Mouse (Mus musculus) embryonic stem cell, embryonic (primary cell): ENCODE data around the gene Pdhx.

ENCODE experiments used
- CTCF ChIA-PET, 4 experiments: fragments of 300-600 bp in 2 of 4; fragments of 350-600 bp in 2 of 4; sonication (Branson Sonifier 250); formaldehyde crosslinking; loops; one replicate each; lab custom pipeline; 2022; ENCODE audit warnings: inconsistent platforms in 2 of 4; lab: Charles Lee
- POLR2A ChIA-PET, 4 experiments: fragments of 300-600 bp in 2 of 4; fragments of 350-600 bp in 2 of 4; sonication (Branson Sonifier 250); formaldehyde crosslinking; loops; one replicate each; lab custom pipeline; 2022; ENCODE audit warnings: antibody characterized with exemption in 4 of 4, inconsistent platforms in 1 of 4; lab: Charles Lee

The Pdhx gene

DNA sequence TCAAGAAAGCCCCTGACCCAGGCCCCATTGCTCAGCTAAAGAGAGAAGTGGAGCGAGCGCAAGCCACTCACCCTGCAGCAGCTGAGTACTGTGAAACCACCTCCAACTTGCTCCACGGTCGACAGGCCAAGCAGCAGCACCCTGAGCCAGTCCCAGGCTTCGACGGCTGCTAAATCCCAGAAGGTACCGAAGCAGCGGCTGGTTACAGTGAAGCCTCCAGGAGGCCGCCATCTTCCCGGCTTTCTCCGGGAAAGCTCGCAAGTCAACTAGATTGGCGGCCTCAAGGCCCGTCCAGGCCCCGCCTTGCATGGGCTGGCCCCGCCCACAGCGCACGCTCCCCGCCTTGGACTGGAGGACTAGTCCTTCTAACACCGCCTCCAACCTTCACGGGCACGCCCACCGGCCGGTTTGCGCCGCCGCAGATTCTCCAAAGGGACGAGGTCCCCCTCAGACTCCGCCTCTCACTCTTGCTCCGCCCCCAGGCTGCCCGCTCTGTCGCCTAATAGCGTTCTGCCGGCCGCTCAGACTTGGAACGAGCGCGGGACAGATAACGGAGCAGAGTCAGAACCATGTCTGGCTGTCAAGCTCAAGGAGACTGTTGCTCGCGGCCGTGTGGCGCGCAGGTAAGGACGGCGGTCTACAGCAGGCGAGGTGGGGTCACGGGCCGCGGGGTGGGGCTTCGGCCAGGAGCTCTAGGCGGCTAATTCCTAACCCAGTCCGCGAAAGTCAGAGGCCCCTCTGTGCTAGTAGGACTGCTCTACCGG is at the start of gene Pdhx, which contains the start of gene Apip:
Pdhx (minus strand) TSS at position 295 of the 764 bp plus-strand sequence.
Apip (plus strand) TSS at position 457 of the 764 bp plus-strand sequence.
- ChIA-PET POLR2A (interaction anchor here (0.6 to 4.0 kb wide), 46 partner anchors 8 to 1517 kb away, joined by 3 to 27 read pairs (median 4); partner anchors contain the start of genes Abtb2 (in 1 of the 4), Cat (in 1 of the 4) and Cstf3 (in 1 of the 4)), CTCF (interaction anchor here in 3 of 4 experiments (0.5 to 2.5 kb wide), 7 partner anchors 11 to 792 kb away, joined by 3 to 19 read pairs (median 4); no protein-coding TSS in a partner anchor)

- ChIA-PET CTCF (interaction anchor here in 1 of 4 experiments (0.6 kb wide), 1 partner anchor 34 kb away, joined by 4 read pairs; no protein-coding TSS in a partner anchor), POLR2A (no interaction called here)
These were observed 46.0 kb upstream of the Pdhx start for GRCm38 (mm10) chr2:103119197-103119854.

DNA sequence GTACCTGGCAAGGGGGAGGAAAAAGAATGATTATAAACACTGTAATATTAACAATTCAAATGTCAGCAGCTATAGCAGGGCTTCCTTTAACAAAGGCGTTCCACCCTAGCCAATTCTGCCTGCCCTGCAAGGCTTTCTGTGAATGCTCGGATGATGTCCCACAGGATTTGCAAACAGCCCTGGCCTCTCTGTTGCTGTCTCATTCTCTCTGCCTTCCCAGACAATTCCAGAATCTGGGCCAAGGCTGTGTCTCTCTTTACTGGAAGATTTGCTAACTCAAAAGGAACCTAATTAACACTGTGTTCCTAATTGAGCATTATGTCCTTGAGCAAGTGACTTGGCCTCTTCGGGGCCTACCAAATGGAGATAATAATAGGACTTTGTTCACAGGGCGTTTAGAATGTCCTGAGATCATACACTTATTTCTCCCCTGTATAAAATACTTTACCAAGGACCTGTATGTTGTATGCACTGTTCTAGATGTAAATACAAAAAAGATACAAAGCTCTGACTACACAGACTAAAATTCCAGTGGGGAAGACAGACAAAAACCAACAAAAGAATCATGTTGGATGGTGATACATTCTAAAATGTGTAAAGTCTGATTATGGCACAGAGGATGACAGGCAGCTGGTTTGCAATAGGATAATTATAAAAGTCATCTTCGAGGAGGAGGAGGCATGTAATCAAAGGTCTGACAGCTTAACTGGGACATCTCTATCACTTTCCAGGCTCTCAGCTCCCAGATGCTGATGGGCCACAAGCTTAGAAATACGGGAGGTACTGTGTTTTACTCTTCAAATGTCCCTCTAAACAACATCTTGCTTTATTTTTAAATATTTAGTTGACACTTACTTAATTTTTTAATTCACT is 45.2 kb upstream of the Pdhx start:
- POLR2A ChIA-PET: no interaction called here

DNA sequence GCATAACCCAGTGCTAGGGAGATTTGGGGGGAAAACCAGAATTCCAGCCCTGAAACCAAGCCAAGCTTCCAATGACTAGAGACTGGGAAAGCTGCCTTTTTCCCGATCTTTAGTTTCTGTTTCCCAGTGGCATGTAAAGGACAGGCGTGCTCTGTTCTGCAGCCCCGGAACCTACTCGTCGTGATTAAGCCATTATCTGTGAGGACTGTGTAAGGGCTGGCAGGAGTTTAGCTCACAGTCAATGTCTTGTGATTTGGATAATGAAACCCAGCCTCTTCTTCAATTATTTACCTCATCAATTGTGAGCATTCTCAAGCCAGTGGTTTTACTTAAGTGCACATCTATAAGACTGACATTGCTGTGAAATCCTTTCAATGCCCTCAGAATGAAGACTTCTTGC is 43.9 kb upstream of the Pdhx start:
- ChIA-PET CTCF (interaction anchor here in 1 of 4 experiments (0.7 kb wide), 1 partner anchor 340 kb away, joined by 4 read pairs; no protein-coding TSS in a partner anchor), POLR2A (no interaction called here)

More for the DNA sequence above, 45.2 kb upstream of the Pdhx start:
- CTCF ChIA-PET: interaction anchor here in 1 of 4 experiments (0.6 kb wide), 1 partner anchor 304 kb away, joined by 6 read pairs; no protein-coding TSS in a partner anchor

GRCm38 (mm10) chr2:103111669-103112068 is 38.4 kb upstream of the Pdhx start:
- ChIA-PET POLR2A (interaction anchor here in 1 of 4 experiments (1.1 kb wide), 1 partner anchor 38 kb away, joined by 3 read pairs; the partner anchor contains the start of genes Apip and Pdhx), CTCF (interaction anchor here in 2 of 4 experiments (1.0 to 1.2 kb wide), 2 partner anchors 26 to 27 kb away, joined by 3 to 4 read pairs; no protein-coding TSS in a partner anchor)

- ChIA-PET POLR2A (no interaction called here), CTCF (no interaction called here)
These were observed 32.9 kb upstream of the Pdhx start for GRCm38 (mm10) chr2:103106172-103106571.

- ChIA-PET CTCF (interaction anchor here in 1 of 4 experiments (0.7 kb wide), 1 partner anchor 354 kb away, joined by 5 read pairs; no protein-coding TSS in a partner anchor), POLR2A (interaction anchor here in 1 of 4 experiments (0.7 kb wide), 1 partner anchor 304 kb away, joined by 4 read pairs; no protein-coding TSS in a partner anchor)
These were observed 29.3 kb upstream of the Pdhx start for GRCm38 (mm10) chr2:103102595-103102994.

DNA sequence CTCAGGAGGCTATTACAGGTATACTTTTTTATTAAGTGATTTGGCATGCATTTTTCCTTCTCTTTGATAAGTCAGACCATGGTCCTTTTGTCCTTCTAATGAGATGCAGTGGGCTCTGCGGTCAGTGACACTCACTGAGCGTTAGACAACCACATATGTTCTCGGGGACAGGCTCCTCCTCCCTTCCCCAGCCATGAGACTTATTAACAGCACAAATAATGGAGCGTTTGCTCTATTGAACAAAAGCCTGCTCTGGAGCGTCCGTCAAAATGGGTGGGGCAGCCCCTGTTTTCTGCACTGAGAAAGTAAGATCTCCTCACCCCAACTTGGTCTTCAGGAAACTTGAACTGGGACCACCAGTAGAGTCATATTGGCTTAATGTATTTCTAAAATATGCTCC is 16.2 kb upstream of the Pdhx start:
- POLR2A ChIA-PET: no interaction called here
- CTCF ChIA-PET: interaction anchor here in 2 of 4 experiments (0.5 to 4.5 kb wide), 2 partner anchors 129 to 258 kb away, joined by 3 to 13 read pairs; no protein-coding TSS in a partner anchor

GRCm38 (mm10) chr2:103088099-103088498 is 14.8 kb upstream of the Pdhx start:
- ChIA-PET POLR2A (no interaction called here), CTCF (interaction anchor here in 3 of 4 experiments (0.7 to 4.5 kb wide), 3 partner anchors 258 to 913 kb away, joined by 3 to 13 read pairs (median 4); no protein-coding TSS in a partner anchor)

- POLR2A ChIA-PET: interaction anchor here in 2 of 4 experiments (0.6 to 3.0 kb wide), 3 partner anchors 8 to 777 kb away, joined by 3 to 27 read pairs (median 4); partner anchors contain the start of genes Apip (in 1 of the 2) and Pdhx (in 1 of the 2)
- CTCF ChIA-PET: interaction anchor here in 3 of 4 experiments (0.6 to 4.5 kb wide), 13 partner anchors 11 to 914 kb away, joined by 3 to 34 read pairs (median 4); partner anchors contain the start of genes Apip (in 2 of the 3) and Pdhx (in 2 of the 3)
These were observed 13.1 kb upstream of the Pdhx start for GRCm38 (mm10) chr2:103086432-103086831.

- ChIA-PET CTCF (interaction anchor here (0.6 to 4.5 kb wide), 29 partner anchors 9 to 1613 kb away, joined by 3 to 34 read pairs (median 4); partner anchors contain the start of genes Apip (in 3 of the 4) and Pdhx (in 3 of the 4)), POLR2A (interaction anchor here (0.6 to 3.0 kb wide), 8 partner anchors 9 to 400 kb away, joined by 3 to 27 read pairs (median 4); partner anchors contain the start of genes Apip (in 3 of the 4) and Pdhx (in 3 of the 4))
These were observed 12.3 kb upstream of the Pdhx start for GRCm38 (mm10) chr2:103085633-103086032.

DNA sequence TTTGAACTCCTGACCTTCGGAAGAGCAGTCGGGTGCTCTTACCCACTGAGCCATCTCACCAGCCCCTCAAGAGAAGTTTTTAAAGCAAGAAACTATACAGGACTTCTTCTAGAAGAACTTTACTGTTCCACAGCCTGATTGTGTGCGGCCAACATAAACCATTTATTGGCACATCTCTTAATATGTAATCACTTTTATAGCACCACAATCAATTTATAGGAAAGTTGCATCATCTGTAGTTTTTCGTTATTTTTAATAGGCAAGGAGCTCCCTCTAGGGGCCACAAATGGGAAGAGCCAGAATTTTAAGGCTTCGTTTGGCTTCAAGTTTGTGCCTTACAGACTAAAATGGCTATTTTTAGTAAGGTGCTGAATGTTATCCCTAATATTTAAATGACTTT is 11.1 kb upstream of the Pdhx start:
- ChIA-PET POLR2A (interaction anchor here (0.6 to 3.0 kb wide), 8 partner anchors 10 to 376 kb away, joined by 3 to 27 read pairs (median 4); partner anchors contain the start of genes Apip (in 3 of the 4) and Pdhx (in 3 of the 4)), CTCF (interaction anchor here (0.5 to 4.0 kb wide), 22 partner anchors 11 to 463 kb away, joined by 3 to 34 read pairs (median 4); partner anchors contain the start of genes Apip (in 3 of the 4) and Pdhx (in 3 of the 4))

GRCm38 (mm10) chr2:103082853-103083252 is 9.5 kb upstream of the Pdhx start:
- POLR2A ChIA-PET: interaction anchor here in 2 of 4 experiments (0.7 to 3.0 kb wide), 2 partner anchors 9 to 10 kb away, joined by 4 to 13 read pairs; partner anchors contain the start of genes Apip (in 2 of the 2) and Pdhx (in 2 of the 2)

DNA sequence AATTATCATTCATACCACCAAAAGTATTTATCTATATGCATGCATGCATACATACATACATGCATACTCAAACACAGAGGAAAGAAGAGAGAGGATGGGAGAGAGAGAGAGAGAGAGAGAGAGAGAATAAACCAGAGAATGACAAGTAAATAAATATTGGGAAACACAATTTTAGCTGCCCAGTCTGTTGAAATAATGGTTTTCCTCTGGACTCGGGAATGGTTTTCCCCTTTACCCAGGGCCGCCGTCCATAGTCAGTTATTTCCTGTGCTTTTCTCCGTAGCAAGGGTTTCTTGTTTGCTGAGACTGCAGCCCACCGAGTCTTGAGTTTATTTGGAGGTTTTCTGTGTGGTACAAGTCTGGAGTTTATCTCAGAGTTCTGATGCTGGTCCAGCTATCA is 8.4 kb upstream of the Pdhx start:
- POLR2A ChIA-PET: interaction anchor here in 2 of 4 experiments (1.2 to 3.0 kb wide), 3 partner anchors 8 to 266 kb away, joined by 3 to 13 read pairs (median 8); partner anchors contain the start of genes Apip (in 2 of the 2) and Pdhx (in 2 of the 2)
- CTCF ChIA-PET: interaction anchor here in 1 of 4 experiments (1.0 to 1.5 kb wide), 2 partner anchors 266 to 396 kb away, joined by 3 read pairs; no protein-coding TSS in a partner anchor

More at GRCm38 (mm10) chr2:103082853-103083252, 9.5 kb upstream of the Pdhx start:
- CTCF ChIA-PET: no interaction called here

DNA sequence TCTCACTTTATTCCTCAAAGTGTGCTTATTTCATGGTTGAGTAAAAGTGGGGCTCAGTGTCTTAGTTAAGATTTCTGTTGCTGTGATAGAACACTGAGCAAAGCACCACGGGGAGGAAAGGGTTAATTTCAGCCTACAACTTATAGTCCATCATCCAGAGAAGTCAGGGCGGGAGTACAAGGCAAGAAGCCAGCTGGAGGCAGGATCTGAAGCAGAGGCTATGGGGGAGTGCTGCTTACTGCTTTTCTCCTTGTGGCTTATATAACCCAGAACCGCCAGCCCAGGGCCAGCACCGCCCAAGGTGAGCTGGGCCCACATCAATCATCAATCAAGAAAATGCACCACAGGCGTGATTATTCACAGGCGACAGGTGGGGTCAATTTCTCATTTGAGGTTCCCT is 7.8 kb upstream of the Pdhx start:
- CTCF ChIA-PET: interaction anchor here in 2 of 4 experiments (0.6 to 1.5 kb wide), 3 partner anchors 222 to 396 kb away, joined by 3 read pairs; no protein-coding TSS in a partner anchor
- POLR2A ChIA-PET: interaction anchor here in 1 of 4 experiments (3.0 kb wide), 1 partner anchor 8 kb away, joined by 13 read pairs; the partner anchor contains the start of genes Apip and Pdhx

- CTCF ChIA-PET: no interaction called here
- POLR2A ChIA-PET: no interaction called here
These were observed 2.7 kb downstream of the Pdhx start for GRCm38 (mm10) chr2:103070586-103070985.
